Mouse (Mus musculus): ENCODE data around the gene Galnt9.

The Galnt9 gene

DNA sequence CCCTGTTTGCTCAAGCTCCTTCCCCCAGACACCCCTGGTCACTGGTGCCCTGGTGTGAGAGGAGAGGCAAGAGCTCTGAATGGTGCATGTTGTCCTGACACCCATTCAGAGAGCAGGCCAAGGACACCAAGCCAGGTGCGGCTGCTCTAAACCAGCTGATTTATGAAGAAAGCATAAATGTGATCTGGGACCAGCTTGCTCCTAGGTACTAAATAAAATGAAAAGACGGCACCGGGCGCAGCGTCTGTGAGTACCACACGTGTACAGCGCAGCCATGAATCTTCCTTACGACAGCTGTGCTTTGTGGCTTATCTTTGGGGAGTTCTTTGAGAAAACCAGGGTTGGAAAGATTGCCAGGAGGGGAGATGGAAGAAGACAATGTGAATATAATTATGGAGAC is 8.2 kb upstream of the Galnt9 start:
- DNase-seq (ENCODE audit: low read depth, low spot score) = no peak

DNA sequence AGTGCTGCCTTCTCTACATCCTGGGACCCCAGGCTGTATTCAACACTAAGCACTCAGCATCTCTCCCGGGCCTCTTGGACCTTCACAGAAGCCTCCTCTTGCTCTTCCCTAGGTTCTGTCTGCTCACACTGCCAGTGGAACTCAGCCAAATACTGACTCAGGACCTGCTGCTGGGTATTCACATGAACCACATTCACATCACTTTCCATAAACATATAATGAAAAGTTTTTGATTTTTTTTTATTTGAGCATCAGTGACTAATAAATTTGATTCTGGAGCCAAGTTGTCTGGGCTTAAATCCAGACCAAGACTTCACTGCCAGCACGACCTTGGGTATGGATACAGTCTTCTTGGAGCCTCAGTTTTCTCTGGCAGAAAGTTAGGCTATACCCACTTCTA is 3.2 kb upstream of the Galnt9 start:
- DNase-seq (ENCODE audit: low read depth, low spot score) = no peak

DNA sequence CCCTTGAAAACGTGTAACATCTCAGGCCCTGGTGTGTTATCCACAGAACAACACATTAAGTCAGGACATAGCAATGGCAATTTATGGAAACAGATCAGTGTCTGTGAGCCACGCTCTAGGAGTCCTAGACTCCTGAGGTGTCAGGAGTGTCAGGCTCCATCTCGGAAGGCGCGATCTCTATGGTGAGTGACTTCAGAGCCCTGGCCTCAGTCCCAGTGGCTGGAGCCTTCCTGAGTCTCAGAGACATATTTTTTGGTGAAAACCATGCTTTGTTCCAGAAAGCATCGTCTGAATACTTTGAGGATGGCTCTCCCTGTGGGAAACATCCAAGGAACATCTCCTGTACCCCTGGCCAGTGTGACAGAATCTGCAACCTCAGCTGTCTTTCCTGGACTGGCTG is 2.7 kb upstream of the Galnt9 start:
- DNase-seq (ENCODE audit: low read depth, low spot score) = no peak

DNA sequence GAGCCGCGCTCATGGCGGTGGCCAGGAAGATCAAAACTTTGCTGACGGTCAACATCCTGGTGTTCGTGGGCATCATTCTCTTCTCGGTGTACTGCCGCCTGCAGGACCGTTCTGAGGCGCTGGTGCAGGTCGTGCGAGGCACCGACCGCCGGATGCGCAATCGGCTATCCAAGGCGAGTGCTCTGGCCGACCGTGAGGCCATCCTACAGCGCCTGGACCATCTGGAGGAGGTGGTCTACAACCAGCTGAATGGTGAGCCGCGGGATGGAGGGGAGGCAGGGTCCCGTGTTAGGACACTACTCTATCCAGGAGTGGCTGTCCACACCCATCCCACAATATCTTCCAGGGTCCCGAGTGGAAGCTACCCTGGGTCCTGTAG is 525 bp downstream of the Galnt9 start:
- DNase-seq (ENCODE audit: low read depth, low spot score) = no peak

DNA sequence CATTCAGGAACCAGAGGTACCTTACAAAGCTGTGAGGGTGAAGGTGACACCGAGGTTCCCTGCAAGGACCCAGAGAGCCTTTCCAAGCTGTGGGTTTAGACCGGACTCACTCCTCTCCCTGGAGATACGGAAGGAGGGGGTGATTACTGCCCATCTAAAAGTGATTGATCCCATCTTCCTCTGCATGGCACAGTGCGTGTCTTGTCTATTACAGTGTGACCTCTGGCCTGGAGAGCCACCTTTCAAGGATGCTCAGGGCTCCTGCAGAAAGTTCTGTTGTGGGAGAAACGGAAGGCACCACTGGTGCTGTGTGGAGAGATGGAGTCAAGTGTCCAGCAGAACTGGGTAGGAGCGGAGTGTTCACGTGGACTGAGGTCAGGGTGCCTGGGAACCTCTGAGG is 1.2 kb downstream of the Galnt9 start:
- no peak for DNase-seq (ENCODE audit: low read depth, low spot score)

DNA sequence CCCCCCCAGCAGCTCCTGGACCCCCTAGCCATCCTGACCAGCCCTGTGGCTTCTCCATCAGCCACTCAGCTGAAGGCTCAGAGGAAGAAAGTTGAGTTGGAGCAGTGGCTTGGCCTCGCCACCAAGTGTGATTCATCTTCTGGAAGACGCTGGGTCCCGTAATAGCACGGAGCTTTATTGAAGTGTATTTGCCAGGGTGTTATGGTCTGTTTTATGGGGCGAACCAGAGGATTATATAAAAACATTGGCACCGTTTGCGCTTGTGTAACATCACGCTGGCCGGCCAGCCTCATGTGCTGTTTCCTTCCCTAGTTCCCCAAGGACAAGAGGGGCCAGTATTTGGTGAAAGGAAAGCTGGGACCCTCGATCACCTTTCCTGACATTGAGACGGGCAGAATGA is 2.0 kb downstream of the Galnt9 start:
- no peak for DNase-seq (ENCODE audit: low read depth, low spot score)

DNA sequence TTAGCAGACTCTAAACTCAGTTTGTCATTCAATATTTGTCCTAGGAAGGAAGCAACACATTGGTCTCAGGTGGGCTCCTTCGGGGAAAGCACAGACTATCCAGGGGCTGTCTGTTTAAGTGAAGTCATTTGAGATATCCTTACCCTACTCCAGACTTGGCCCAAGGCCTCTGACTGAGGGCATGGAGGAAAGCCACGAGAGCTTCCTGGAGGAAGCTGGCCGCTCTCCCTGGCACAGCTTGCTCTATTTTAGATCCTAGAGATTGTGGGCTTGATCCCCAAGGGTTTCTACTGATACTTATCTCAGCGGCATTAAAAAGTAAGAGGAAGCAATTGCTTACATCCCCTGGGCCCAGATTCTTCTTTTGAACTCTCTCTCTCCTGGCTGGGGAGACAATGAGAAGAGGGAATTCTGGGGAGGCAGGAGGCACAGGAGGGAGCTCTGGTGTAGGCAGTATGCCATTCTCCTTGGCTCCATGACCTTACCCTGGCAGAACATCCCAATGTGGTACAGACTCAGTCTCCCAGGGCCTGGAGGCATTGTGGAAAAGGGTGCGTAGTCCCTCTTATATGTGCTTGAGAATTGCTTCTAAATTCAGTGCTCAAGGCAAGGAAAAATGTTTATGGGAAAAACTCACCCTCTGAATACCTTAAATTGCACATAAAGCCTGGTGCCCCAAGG is 2.7 kb downstream of the Galnt9 start:
- DNase-seq (ENCODE audit: low read depth, low spot score) = no peak

DNA sequence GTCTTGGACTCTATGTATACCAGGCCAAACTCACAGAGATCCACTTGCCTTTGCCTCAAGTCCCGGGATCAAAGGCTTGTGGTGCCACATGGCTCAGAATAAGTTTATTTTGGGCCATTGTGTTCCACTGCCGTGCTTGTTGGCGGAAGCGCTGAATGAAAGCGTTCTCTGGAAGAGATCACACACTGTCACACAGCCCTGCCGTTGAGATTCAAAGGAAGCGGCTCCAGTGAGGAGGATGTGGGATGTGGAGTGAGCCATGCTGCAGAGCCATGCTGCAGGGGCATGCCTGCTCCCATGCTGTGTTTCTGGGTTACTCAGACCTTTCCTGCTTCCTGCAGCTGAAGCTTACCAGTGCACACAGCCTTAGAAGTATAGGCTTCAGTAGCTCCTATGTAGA is 4.3 kb downstream of the Galnt9 start:
- DNase-seq (ENCODE audit: low read depth, low spot score) = no peak

DNA sequence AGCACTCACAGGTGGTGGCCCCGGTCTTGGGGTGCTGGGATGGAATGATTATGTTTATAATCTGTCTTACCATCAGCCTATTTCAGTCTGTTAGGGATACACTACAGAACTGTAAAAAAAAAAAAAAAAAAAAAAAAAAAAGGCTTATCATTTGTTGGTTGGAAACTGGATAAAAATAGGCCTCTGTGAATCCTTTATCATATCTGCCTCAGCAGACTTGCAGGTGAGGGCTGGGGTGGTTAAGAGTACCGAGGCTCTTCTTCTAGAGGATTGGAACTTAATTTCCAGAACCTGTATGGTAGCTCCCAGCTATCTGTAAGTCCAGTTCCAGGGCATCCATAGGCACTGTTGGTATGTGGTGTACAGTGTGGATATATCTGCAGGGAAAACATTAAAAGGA is 6.0 kb downstream of the Galnt9 start:
- no peak for DNase-seq (ENCODE audit: low read depth, low spot score)

DNA sequence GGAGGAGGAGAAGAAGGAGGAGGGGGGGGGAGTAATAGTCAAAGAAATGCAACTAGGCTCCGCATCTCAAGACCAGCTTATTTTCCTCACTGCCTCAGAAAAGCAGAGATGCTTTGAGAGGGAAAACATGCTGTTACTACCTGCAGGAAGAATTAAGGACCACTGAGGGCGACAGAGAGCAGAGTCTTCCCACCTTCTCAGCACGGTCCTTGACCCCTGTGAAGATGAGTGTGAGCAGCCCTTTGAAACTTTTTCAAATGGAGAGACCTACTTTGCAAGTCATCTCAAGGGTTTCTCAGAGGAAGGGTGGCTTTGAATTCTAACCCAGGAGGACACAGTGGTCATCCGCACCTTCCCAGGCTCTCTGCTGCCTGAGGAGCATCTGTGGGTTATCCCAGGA is 6.7 kb downstream of the Galnt9 start:
- DNase-seq (ENCODE audit: low read depth, low spot score) = no peak

DNA sequence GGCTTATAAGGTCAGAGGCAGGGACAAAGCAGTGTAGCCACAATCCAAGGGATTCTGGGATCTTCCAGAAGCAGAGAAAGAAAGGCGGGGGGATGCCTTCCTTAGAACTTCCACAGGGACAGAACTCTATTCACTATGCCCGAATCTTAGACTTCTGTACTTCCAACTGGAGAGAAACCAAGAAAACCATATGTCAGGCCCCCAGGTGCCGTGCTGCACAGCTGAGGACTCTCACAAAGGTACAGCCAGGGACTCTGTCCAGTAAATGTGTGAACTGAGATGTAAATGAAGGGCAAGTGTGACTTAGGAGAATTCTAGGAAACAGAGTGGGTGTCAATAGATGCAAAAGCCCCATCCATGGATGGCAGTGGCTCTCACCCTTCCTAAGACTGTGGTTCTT is 7.8 kb downstream of the Galnt9 start:
- DNase-seq (ENCODE audit: low read depth, low spot score) = no peak

DNA sequence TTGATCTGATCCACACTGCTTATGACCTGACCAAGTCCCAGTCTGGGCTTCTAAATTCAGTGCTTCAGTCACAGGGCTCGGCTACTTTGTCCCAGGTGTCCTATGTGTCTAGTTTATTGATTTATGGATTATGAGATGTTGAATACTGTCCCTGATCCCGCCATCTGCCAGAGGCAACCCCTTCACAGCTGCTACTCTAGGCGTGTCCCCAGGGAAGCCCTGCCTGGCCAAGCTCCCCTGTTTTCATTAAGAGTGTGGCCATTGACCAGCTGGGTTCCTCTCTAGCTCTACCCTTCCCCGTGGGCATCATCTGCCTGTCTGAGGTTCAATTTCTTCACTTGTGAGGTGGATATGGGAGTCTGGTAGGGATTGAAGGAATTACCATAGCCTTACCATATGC is 9.2 kb downstream of the Galnt9 start:
- DNase-seq (ENCODE audit: low read depth, low spot score) = no peak

DNA sequence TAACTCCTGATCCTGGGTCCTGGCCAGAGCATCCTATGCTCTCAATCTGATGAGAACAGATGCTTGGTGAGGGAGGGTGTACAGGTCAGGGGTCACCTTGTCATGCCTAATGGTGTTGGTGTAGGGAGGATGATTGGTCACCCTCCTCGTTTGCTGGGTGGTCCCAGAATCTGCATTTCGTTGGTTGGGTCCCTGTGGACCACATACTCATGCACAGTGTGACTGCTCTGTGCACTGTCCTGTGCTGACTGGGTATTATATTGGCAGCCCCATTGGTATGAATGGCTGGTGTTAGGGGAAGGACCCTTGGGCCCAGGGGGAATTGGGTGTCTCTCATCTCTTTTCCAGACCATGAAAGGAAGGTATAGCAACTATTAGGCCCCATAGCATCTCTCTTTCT is 11.0 kb downstream of the Galnt9 start:
- no peak for DNase-seq (ENCODE audit: low read depth, low spot score)

DNA sequence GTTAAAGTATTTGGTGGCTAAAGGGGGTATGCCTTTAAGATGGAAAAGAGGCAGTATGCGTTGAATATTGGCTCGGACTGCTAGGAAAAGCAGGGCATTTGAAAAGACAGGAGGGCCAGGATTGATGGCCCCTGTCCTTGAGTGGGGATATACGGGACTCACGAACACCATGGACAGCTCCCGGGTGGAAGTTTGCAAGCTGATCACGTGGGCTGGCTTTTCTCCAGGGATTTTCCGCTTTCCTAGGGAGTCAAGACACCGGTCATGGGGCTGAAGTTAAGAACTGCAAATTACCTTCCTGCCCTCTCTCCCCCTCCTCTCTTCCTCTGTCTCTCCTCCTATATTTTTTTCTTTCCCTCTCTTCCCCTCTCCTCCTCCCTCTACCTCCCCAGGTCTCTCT is 14.2 kb downstream of the Galnt9 start:
- DNase-seq (ENCODE audit: low read depth, low spot score) = no peak

DNA sequence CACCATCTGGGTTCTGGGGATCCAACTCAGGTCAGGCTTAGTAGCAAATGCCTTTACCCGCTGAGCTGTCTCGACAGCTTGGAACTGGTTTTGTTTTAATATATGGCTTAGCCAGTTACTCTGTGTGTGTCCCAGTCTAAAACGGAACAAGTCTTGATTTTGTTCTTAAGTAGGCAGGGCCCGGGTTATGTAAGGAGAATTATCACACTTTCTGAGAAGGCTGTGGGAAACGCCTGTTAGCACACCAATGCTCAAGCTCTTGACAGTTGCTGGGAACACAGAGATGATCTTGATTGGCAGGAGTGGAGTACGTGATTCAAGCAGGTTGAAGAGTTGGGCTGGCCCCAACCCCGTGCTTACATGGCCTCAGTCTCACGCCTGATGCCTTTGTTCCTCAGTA is 15.5 kb downstream of the Galnt9 start:
- no peak for DNase-seq (ENCODE audit: low read depth, low spot score)

DNA sequence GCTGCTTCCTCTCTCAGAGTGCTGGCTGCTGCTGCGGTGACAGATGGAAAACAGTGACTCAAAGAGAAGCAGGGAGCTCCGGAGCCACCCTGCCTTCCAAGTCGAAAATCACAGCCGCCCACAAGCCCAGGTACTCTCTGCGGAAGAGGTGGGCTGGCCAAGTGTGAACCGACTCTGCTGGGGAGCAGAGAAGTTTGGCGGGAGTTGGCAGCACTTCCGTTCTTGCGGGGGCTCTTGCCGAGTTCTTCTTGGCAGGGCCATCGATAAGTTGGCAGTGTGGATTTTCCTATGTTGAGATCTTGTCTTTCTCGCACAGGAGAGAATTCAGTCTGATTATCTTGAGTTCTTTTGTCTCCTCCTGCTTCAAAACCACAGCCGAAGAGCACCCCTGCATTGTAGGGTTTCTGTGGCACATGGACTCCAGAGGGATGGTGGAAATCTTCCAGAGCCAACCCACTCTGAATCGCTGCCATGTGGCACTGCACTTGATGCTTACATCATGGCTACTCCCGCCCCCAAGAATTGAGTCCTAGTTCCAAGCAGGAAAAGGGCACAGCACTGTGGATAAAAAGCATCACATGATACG is 18.7 kb downstream of the Galnt9 start:
- no peak for DNase-seq (ENCODE audit: low read depth, low spot score)

DNA sequence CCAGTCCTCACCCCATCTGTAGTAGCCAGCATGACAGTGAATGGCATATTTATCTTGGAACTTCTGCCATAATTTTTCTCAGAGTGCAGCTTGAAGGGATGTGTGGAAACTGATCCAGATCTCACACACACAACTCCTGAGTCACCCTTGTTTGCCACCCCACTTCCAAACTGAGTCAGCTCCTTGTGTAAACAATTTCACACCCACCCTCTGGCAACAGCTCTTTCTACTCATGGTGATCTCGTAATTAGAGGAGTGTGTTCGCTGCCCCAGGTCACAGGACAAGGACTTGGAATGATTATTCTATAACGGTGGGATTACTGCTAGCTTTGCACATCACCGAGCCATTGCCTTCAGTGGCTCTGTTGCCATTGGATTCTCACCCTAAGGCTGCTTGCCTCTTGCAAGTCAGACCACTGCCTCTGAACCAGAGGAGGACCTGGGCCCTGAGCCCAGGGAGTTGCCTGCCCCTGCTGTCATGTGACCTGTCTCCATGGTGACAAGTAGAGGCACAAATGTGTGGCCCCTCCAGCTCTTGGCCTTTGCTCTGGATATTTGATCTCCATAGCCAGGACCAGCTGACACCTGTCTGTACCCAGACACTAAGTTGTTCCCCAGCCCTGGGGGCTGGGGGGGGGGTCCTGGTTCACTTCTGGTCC is 21.0 kb downstream of the Galnt9 start:
- DNase-seq (ENCODE audit: low read depth, low spot score) = no peak

DNA sequence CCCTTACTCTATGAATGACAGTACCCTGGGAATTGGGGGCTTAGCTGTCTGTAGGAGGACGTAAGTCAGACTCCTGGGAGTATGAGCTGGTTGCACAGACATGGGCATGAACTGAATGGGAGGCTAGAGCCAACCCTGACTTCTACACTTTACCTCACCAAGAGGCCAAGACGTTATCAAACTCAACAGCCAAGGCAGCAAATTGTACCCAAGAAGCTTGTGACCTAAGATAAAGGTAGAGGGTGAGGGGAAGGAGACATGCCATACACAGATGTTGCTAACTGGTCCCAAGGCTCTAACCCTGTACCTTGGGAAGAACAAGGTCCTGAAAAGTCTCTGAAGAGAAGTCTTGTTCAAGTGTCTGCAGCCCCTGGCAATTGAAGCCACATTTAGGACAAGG is 23.4 kb downstream of the Galnt9 start:
- DNase-seq (ENCODE audit: low read depth, low spot score) = no peak

DNA sequence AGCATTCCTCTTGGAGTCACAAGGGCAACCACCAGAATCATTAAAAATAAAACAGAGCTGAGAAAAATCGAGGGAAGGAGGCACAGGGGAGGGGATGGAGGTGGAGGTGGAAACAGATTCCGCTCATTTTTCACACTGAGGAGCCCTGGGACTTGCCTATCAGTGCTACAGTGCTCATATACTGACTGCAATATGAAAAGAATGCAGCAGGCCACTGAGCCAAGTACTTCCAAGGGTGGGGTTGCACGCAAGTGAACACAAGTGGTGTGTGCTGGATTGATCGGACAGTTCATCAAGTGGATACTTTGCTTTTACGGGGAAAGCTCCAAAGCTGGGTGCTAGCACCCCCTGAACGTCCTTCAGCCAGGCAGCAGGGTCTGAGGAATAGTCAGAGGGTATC is 30.7 kb downstream of the Galnt9 start:
- no peak for DNase-seq (ENCODE audit: low read depth, low spot score)

DNA sequence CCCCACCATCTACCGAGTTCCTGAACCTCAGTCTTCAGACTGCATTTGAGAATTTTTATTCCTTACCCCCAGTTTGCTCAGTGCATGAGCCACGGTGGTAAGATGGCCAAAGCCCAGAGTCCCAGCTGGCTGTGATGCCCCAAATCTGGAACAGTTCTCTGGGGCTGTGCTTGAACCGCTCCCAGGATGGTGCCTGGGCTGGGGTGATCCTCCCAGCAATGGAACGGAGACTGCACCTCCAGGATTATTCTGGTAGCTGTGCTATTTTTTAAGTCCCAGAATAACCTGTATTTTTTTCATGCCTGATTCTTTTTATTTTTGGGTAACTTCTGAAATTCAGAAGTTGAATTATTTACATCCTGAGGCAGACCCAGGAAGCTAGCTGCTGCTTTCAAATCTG is 35.1 kb downstream of the Galnt9 start:
- no peak for DNase-seq (ENCODE audit: low read depth, low spot score)

DNA sequence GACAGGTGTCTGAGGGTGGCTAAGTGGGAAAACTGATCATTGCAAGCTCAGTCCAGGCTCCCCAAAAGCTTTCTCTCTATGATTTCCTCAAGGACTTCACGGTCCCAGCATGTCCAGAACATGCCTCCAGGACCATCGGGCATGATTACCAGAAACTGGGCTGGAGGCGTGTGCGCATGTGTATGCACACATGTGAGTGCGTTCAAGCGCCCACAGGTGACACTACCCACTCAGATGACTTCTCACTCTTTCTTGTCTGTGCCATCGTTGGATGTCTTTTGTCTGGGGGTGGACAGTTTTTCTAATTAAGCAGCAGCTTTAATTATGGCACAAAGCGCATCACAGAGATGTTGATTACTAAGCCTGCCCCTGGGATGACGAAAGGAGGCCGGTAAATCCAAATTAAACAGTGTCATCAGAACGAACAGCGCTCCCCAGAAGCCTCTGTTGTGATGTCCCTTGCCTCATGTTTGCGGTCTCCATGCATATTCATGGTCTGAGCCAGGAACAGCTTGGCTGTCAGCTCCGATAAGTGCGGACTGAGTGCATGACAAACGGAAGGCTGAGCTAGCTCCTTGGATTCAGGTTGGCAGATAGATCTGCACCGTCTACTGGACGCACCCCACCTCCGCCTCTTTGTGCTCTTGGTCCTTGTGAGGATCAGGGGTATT is 36.5 kb downstream of the Galnt9 start:
- DNase-seq (ENCODE audit: low read depth, low spot score) = no peak

DNA sequence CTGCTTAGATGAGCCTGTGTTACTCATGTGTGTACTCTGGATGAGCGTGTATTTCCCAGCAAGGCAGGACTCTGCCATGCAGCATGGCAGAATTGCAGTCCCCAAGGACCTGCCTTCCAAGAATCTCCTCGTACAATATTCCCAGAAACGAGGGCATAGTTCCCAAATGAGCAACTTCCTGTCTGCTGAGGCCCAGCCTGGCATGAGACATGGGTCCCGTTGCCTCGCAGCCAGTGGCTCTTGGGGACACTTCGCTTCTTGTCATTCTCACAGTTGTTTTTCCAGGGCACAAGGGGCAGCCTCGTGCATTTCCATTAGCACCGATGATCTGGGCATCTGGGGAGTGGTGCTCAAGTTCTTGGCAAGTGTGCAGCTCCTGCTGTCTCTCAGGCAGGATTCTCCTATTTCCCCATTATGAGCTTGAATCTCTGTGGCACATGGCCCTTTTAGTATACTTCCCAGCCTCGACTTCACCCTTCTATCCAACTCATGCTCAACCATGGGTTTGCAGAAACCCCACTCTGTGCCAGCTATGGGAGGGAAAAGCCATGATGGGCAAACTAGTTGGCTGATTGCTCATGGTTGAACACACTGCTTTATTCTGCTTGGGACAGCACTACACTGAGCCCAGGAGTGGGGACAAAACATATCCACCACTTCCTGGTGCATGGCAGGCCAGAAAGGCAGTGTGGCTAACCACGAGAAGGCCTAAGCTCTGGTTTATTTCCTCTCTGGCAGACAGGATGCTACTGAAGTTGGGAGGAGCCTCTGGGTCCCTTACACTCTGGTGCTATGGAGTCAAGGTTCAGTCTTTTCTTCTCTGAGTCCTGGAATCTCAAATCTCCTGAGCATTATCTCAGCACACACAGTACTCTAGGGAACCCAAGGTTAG is 38.7 kb downstream of the Galnt9 start:
- no peak for DNase-seq (ENCODE audit: low read depth, low spot score)

All from retina, postnatal 7 days (tissue).